Mouse (Mus musculus): ENCODE data around the gene Irx1.

Irx1 gene

GRCm38 (mm10) chr13:71963356-71964351 is at the start of gene Irx1:
Irx1 (minus strand) TSS chr13:71963723.
- DNase-seq: no peak

- no peak for DNase-seq
These were observed 16.6 kb upstream of the Irx1 start for GRCm38 (mm10) chr13:71979932-71980655.

- no peak for DNase-seq
These were observed 12.2 kb upstream of the Irx1 start for GRCm38 (mm10) chr13:71975753-71976152.

GRCm38 (mm10) chr13:71968286-71968685 is 4.8 kb upstream of the Irx1 start:
- no peak for DNase-seq

GRCm38 (mm10) chr13:71967341-71968250 is 4.1 kb upstream of the Irx1 start:
- DNase-seq: no peak

- no peak for DNase-seq
These were observed 3.1 kb upstream of the Irx1 start for GRCm38 (mm10) chr13:71966631-71967030.

- no peak for DNase-seq
These were observed 843 bp upstream of the Irx1 start for GRCm38 (mm10) chr13:71964366-71964765.

- no peak for DNase-seq
These were observed 715 bp downstream of the Irx1 start for GRCm38 (mm10) chr13:71962661-71963355.

- no peak for DNase-seq
These were observed 1.4 kb downstream of the Irx1 start for GRCm38 (mm10) chr13:71961891-71962660.

- no peak for DNase-seq
These were observed 2.4 kb downstream of the Irx1 start for GRCm38 (mm10) chr13:71960846-71961735.

- DNase-seq: no peak
These were observed 3.2 kb downstream of the Irx1 start for GRCm38 (mm10) chr13:71960277-71960672.

- DNase-seq: no peak
These were observed 3.9 kb downstream of the Irx1 start for GRCm38 (mm10) chr13:71959361-71960276.

- DNase-seq: no peak
These were observed 4.9 kb downstream of the Irx1 start for GRCm38 (mm10) chr13:71958651-71959050.

GRCm38 (mm10) chr13:71957811-71958351 is 5.6 kb downstream of the Irx1 start:
- DNase-seq: no peak

- DNase-seq: no peak
These were observed 6.4 kb downstream of the Irx1 start for GRCm38 (mm10) chr13:71957147-71957546.

- DNase-seq: no peak
These were observed 7.0 kb downstream of the Irx1 start for GRCm38 (mm10) chr13:71956481-71956880.

- no peak for DNase-seq
These were observed 11.6 kb downstream of the Irx1 start for GRCm38 (mm10) chr13:71951966-71952365.

GRCm38 (mm10) chr13:71949859-71950258 is 13.7 kb downstream of the Irx1 start:
- DNase-seq: no peak

- DNase-seq: no peak
These were observed 53.2 kb downstream of the Irx1 start for GRCm38 (mm10) chr13:71910361-71910760.
